Mouse (Mus musculus) hindbrain, embryonic 10.5 days (tissue): ENCODE measurements at regions not wholly inside any gene's neighbourhood (a gene's known extent, or its start where the extent isn't known, plus 50 kb on each side); places are given as distances from the start of the nearest gene placed in this dataset.

ENCODE experiments used
- DNase-seq: peaks from one replicate; pipeline ENCODE4 v3.0.0-alpha.2; 2017; ENCODE audit warnings: low spot score
- H3K27ac ChIP-seq: fragments of 300-500 bp; sonication (generic); 2 replicates; pipeline ENCODE4 v1.5.1; 2016; ENCODE audit warnings: mild to moderate bottlenecking, moderate library complexity
- H3K27me3 ChIP-seq: fragments of 300-500 bp; sonication (generic); 2 replicates; pipeline ENCODE4 v1.6.1; 2016; ENCODE audit warnings: mild to moderate bottlenecking; ENCODE audit not compliant: poor library complexity, insufficient read depth, severe bottlenecking
- H3K36me3 ChIP-seq: fragments of 300-500 bp; sonication (generic); 2 replicates; pipeline ENCODE4 v1.6.1; 2016; ENCODE audit warnings: mild to moderate bottlenecking, moderate library complexity
- H3K4me1 ChIP-seq: fragments of 300-500 bp; sonication (generic); replicated peaks from 2 replicates; pipeline ENCODE4 v1.6.1; 2016; ENCODE audit warnings: mild to moderate bottlenecking
- H3K4me3 ChIP-seq: fragments of 300-500 bp; sonication (generic); 2 replicates; pipeline ENCODE4 v1.5.1; 2016; ENCODE audit warnings: mild to moderate bottlenecking, moderate library complexity
- H3K9me3 ChIP-seq: fragments of 300-500 bp; sonication (generic); 2 replicates; pipeline ENCODE4 v1.6.1; 2016; ENCODE audit warnings: mild to moderate bottlenecking, moderate library complexity
- WGBS: fragments of 180-500 bp; shearing (Covaris S2); methylation state at CpG from one replicate; pipeline ENCODE4 v1.1.7; 2016; 5-methylcytosine and 5-hydroxymethylcytosine counted together

DNA sequence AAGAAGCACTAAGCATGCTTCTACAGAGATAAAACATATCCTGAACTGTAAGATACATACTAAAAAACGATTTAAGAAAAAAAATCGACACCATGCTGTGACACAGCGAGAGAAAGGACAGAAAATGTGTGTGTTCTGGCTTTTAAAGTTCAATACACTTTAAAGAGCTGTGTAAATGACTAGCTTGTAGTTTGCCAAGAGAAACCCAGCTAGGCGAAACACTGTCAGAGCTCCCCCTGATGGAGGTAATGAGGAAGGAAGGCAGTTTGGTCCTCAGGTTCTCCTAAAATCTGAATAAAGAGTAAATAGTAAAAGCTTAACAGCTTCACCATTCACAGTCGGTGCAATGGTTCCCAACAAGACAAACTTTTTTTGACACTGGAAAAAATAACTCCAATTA lies 67.1 kb upstream of the Gabrg2 start:
- peak; percentile 32 for DNase-seq
- 12% methylated on average over 5 of the region's 5 CpGs for WGBS

DNA sequence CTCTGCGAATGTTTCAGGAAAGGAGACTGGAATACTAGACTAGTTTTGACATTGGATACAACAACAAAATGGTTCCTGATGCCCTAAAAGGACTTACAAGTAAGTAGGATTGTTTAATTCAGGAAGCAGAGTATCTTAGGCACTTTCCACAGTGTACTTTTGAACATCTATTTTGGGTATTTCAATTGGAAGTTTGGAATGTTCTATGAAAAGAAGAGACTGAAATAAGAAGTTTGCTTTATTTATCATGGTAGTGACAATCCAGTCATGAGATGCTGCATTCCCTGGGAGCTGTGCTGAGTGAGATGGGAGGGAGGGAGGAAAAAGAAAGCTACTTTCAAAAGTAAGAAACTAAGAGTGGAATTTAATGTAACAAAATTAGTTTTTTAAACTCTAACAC lies 50.9 kb upstream of the Gabrg2 start:
- Histone ChIP-seq H3K27ac (no peak overlapping the region), H3K4me3 (no peak overlapping the region), H3K36me3 (no peaks in the 10 kb centered on the region), H3K9me3 (no peaks in the 10 kb centered on the region), H3K4me1 (no peaks in the 10 kb centered on the region), H3K27me3 (no peaks in the 10 kb centered on the region)
- DNase-seq, result no peak
- 88% methylated on average over 1 of the region's 1 CpGs for WGBS

More for the DNA sequence above, 67.1 kb upstream of the Gabrg2 start:
- no peak overlapping the region for H3K4me3 ChIP-seq
- H3K27ac ChIP-seq, result no peak overlapping the region
- no peaks in the 10 kb centered on the region for H3K27me3 ChIP-seq
- no peaks in the 10 kb centered on the region for H3K9me3 ChIP-seq
- no peaks in the 10 kb centered on the region for H3K36me3 ChIP-seq
- no peaks in the 10 kb centered on the region for H3K4me1 ChIP-seq
